Mouse (Mus musculus) midbrain, postnatal 0 days (tissue): ENCODE measurements at regions not wholly inside any gene's neighbourhood (a gene's known extent, or its start where the extent isn't known, plus 50 kb on each side); places are given as distances from the start of the nearest gene placed in this dataset.

Experiments
- ATAC-seq: fragments of 200-750 bp; cut with Nextera tagmentation; 2 replicates; pipeline ENCODE4 v1.8.0; 2017; ENCODE audit warnings: moderate number of reproducible peaks, mild to moderate bottlenecking, moderate TSS enrichment, moderate library complexity; ENCODE audit not compliant: low FRiP score
- DNase-seq: peaks from one replicate; pipeline ENCODE4 v3.0.0-alpha.2; 2015; ENCODE audit warnings: low spot score
- H3K27ac ChIP-seq: fragments of 300-500 bp; sonication (generic); 2 replicates; pipeline ENCODE4 v1.5.1; 2014; ENCODE audit warnings: low read depth, mild to moderate bottlenecking, low read length, mixed read lengths
- H3K27me3 ChIP-seq: fragments of 300-500 bp; sonication (generic); 2 replicates; pipeline ENCODE4 v1.6.1; 2014; ENCODE audit warnings: low read length, control low read depth, mixed read lengths; ENCODE audit not compliant: insufficient read depth
- H3K36me3 ChIP-seq: fragments of 300-500 bp; sonication (generic); 2 replicates; pipeline ENCODE4 v1.6.1; 2014; ENCODE audit warnings: low read length, control low read depth, mixed read lengths; ENCODE audit not compliant: insufficient read depth
- H3K4me1 ChIP-seq: fragments of 300-500 bp; sonication (generic); 2 replicates; pipeline ENCODE4 v1.6.1; 2014; ENCODE audit warnings: mild to moderate bottlenecking, control low read depth, antibody characterized with exemption, low read length, mixed read lengths; ENCODE audit not compliant: insufficient read depth
- H3K4me2 ChIP-seq: fragments of 300-500 bp; sonication (generic); 2 replicates; pipeline ENCODE4 v1.6.1; 2014; ENCODE audit warnings: low read depth, mild to moderate bottlenecking, low read length, mixed read lengths; ENCODE audit not compliant: poor library complexity, severe bottlenecking
- H3K4me3 ChIP-seq: fragments of 300-500 bp; sonication (generic); 2 replicates; pipeline ENCODE4 v1.5.1; 2014; ENCODE audit warnings: low read depth, mild to moderate bottlenecking, low read length, moderate library complexity
- H3K9ac ChIP-seq: fragments of 300-500 bp; sonication (generic); replicated peaks from 2 replicates; pipeline ENCODE4 v1.6.1; 2014; ENCODE audit warnings: mild to moderate bottlenecking, low read length, moderate library complexity, mixed read lengths; ENCODE audit not compliant: poor library complexity, severe bottlenecking
- H3K9me3 ChIP-seq: fragments of 300-500 bp; sonication (generic); 2 replicates; pipeline ENCODE4 v1.6.1; 2016; ENCODE audit warnings: low read length, control low read depth
- CTCF ChIP-seq: IDR thresholded peaks from 2 replicates; pipeline ENCODE4 v1.5.1; 2016; ENCODE audit warnings: antibody characterized with exemption, mild to moderate bottlenecking
- WGBS: fragments of 180-500 bp; shearing (Covaris S2); extraction: QIAGEN DNeasy Blood & Tissue Kit; methylation state at CpG from one replicate; pipeline ENCODE4 v1.1.7; 2014; 5-methylcytosine and 5-hydroxymethylcytosine counted together

DNA sequence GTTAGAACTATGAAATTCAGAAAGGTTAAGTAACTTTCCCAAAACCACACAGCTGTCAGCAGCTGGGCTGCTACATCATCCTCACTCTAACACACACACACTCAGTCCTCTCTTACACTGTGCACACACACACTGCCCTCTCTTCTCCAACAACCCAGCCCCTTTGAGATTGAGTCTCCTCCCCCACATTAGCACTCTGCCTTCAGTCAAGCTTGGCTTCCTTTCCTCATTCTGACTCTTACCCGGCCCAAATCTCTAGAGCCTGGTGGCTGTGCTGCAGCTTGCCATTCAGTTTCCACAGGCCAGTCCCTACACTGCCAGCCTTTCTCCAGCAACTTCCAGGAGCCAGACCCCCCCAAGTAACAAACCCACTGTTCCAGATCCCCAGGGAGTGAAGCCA, 602.0 kb upstream of the Adam5 start:
- no peak for TF ChIP-seq CTCF
- ATAC-seq (no peak), DNase-seq (no peak)
- Histone ChIP-seq H3K4me1 (0 out of 2 replicates have a peak, but pooled peaks cover 5% of the 10 kb centered on the region), H3K9me3 (no peaks in the 10 kb centered on the region), H3K27ac (no peak overlapping the region), H3K4me2 (no peak overlapping the region), H3K9ac (no peak overlapping the region), H3K36me3 (no peaks in the 10 kb centered on the region), H3K27me3 (no peaks in the 10 kb centered on the region), H3K4me3 (no peak overlapping the region)
- 19% methylated on average over 1 of the region's 1 CpGs for WGBS

GRCm38 (mm10) chr8:25421478-25421877, 597.3 kb upstream of the Adam5 start:
- no peak for ATAC-seq
- Histone ChIP-seq H3K4me1 (no peaks in the 10 kb centered on the region), H3K9ac (no peak overlapping the region), H3K4me2 (no peak overlapping the region), H3K36me3 (no peaks in the 10 kb centered on the region), H3K4me3 (no peak overlapping the region), H3K27me3 (no peaks in the 10 kb centered on the region), H3K27ac (no peak overlapping the region), H3K9me3 (no peaks in the 10 kb centered on the region)
- DNase-seq = no peak
- 90% methylated on average over 6 of the region's 6 CpGs for WGBS
- no peak for TF ChIP-seq CTCF

DNA sequence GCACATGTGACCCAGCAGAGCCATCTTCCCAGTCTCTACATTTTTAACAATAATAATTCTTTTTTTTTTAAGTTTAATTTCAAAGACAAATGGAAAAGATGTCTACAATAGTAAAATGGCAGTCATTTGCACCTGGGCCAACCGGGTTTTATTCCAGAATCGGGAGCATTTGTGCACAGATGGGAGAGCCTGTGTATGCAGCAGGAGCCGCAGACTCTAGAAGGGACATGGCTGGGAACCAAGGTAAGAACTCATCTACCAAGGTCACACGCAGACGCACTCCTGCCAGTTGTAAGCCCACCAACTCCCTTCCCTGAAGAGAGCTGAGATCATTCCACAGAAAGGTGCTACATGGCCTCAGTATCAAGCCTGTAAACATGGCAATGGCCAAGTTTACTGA, 586.4 kb upstream of the Adam5 start:
- Histone ChIP-seq H3K9me3 (no peaks in the 10 kb centered on the region), H3K4me3 (no peak overlapping the region), H3K27me3 (no peaks in the 10 kb centered on the region), H3K9ac (no peak overlapping the region), H3K36me3 (no peaks in the 10 kb centered on the region), H3K27ac (no peak overlapping the region), H3K4me1 (no peaks in the 10 kb centered on the region), H3K4me2 (no peak overlapping the region)
- TF ChIP-seq CTCF = no peak
- DNase-seq (no peak), ATAC-seq (no peak)
- WGBS = 94% methylated on average over 5 of the region's 5 CpGs

DNA sequence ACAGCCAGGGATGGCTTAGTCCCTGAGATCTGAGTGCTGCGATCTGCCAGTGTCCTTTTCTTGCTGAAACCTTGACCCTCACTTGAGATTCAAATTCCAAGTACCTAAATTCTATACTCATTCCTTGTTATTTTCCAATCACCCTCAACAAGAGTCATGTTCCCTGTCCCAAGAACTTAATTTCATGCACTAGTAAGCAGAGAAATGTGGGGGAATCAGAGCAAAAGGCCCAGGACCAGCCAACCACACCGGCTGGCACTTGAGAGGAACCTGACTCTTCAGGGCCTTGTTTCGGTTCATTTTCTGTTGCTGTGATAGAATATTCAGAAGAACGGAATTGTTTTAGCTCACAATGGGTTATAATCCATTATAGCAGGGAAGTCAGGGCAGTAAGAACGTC, 583.7 kb upstream of the Adam5 start:
- Histone ChIP-seq H3K9ac (no peak overlapping the region), H3K36me3 (no peaks in the 10 kb centered on the region), H3K27me3 (no peaks in the 10 kb centered on the region), H3K4me1 (no peaks in the 10 kb centered on the region), H3K9me3 (no peaks in the 10 kb centered on the region), H3K27ac (no peak overlapping the region), H3K4me3 (no peak overlapping the region), H3K4me2 (no peak overlapping the region)
- WGBS = 81% methylated on average over 5 of the region's 5 CpGs
- no peak for TF ChIP-seq CTCF
- DNase-seq (no peak), ATAC-seq (no peak)

- no peak overlapping the region for H3K4me3 ChIP-seq
- H3K36me3 ChIP-seq = no peaks in the 10 kb centered on the region
- no peak overlapping the region for H3K27ac ChIP-seq
- H3K27me3 ChIP-seq = no peaks in the 10 kb centered on the region
- H3K4me2 ChIP-seq = no peak overlapping the region
- 8% methylated on average over 6 of the region's 6 CpGs for whole genome bisulfite sequencing
- 0 out of 2 replicates have a peak, but pooled peaks have one; percentile 18 for TF ChIP-seq CTCF
- DNase-seq (peak; percentile 15), ATAC-seq (no peak)
- H3K4me1 ChIP-seq = peaks cover 14% of the 10 kb centered on the region
- no peak overlapping the region for H3K9ac ChIP-seq
- no peaks in the 10 kb centered on the region for H3K9me3 ChIP-seq
These were observed 568.6 kb upstream of the Adam5 start for GRCm38 (mm10) chr8:25392766-25393166.

- ATAC-seq (peak; percentile 33; the same call in 1 of the 2 replicates), DNase-seq (peak; percentile 55)
- Histone ChIP-seq H3K36me3 (no peaks in the 10 kb centered on the region), H3K9ac (no peak overlapping the region), H3K27ac (peak overlapping the region; percentile 52), H3K4me3 (no peak overlapping the region), H3K4me2 (no peak overlapping the region), H3K4me1 (peaks cover 14% of the 10 kb centered on the region; the same call in 1 of the 2 replicates), H3K9me3 (no peaks in the 10 kb centered on the region), H3K27me3 (no peaks in the 10 kb centered on the region)
- 42% methylated on average over 9 of the region's 10 CpGs for WGBS
- no peak for TF ChIP-seq CTCF
These were observed 565.8 kb upstream of the Adam5 start for GRCm38 (mm10) chr8:25389947-25390346.
